Mouse (Mus musculus) limb, embryonic 10.5 days (tissue): ENCODE data around the gene Enpp3. TPM values are rescaled to one million over a fixed set of nuclear protein-coding genes. Genes with fewer than 3 reads are reported as not detected.

Experiments
- DNase-seq: peaks from one replicate; pipeline ENCODE4 v3.0.0-alpha.2; 2017; ENCODE audit warnings: low spot score
- H3K27ac ChIP-seq: fragments of 300-500 bp; sonication (generic); 2 replicates; pipeline ENCODE4 v1.5.1; 2016; ENCODE audit warnings: mild to moderate bottlenecking
- H3K27me3 ChIP-seq: fragments of 300-500 bp; sonication (generic); 2 replicates; pipeline ENCODE4 v1.6.1; 2016; ENCODE audit warnings: low read depth, mild to moderate bottlenecking; ENCODE audit not compliant: poor library complexity, severe bottlenecking
- H3K36me3 ChIP-seq: fragments of 300-500 bp; sonication (generic); 2 replicates; pipeline ENCODE4 v1.6.1; 2016; ENCODE audit warnings: mild to moderate bottlenecking, moderate library complexity
- H3K4me1 ChIP-seq: fragments of 300-500 bp; sonication (generic); 2 replicates; pipeline ENCODE4 v1.6.1; 2016
- H3K4me3 ChIP-seq: fragments of 300-500 bp; sonication (generic); 2 replicates; pipeline ENCODE4 v1.5.1; 2016; ENCODE audit warnings: mild to moderate bottlenecking, moderate library complexity
- H3K9me3 ChIP-seq: fragments of 300-500 bp; sonication (generic); replicated peaks from 2 replicates; pipeline ENCODE4 v1.6.1; 2016; ENCODE audit warnings: mild to moderate bottlenecking
- WGBS: fragments of 180-500 bp; shearing (Covaris S2); methylation state at CpG from one replicate; pipeline ENCODE4 v1.1.7; 2016; 5-methylcytosine and 5-hydroxymethylcytosine counted together
- polyA plus RNA-seq: library from polyadenylated mRNA; unstranded; fragments of >200 nt; fragmentation: Nextera tagmentation; extraction: Ambion mirVana; gene quantifications from 2 replicates; pipeline ENCODE4 v1.2.1, GENCODE M21; 2016

Enpp3 gene
- polyA plus RNA-seq, 1 experiment from 2014 or later = 7.8 TPM

- H3K27ac ChIP-seq = no peak overlapping the region
- DNase-seq = no peak
- no peaks in the 10 kb centered on the region for H3K9me3 ChIP-seq
- H3K36me3 ChIP-seq = no peaks in the 10 kb centered on the region
- no peaks in the 10 kb centered on the region for H3K27me3 ChIP-seq
- no peak overlapping the region for H3K4me3 ChIP-seq
- no peaks in the 10 kb centered on the region for H3K4me1 ChIP-seq
- 76% methylated on average over 13 of the region's 13 CpGs for WGBS
Observed at GRCm38 (mm10) chr10:24742950-24743487, 99.6 kb downstream of the Enpp3 start.

GRCm38 (mm10) chr10:24741229-24742198 is 101.1 kb downstream of the Enpp3 start:
- no peaks in the 10 kb centered on the region for H3K4me1 ChIP-seq
- H3K9me3 ChIP-seq = no peaks in the 10 kb centered on the region
- no peak overlapping the region for H3K4me3 ChIP-seq
- no peaks in the 10 kb centered on the region for H3K36me3 ChIP-seq
- WGBS = 69% methylated on average over 7 of the region's 7 CpGs
- no peak for DNase-seq
- H3K27ac ChIP-seq = no peak overlapping the region
- H3K27me3 ChIP-seq = no peaks in the 10 kb centered on the region

- Histone ChIP-seq H3K4me3 (no peak overlapping the region), H3K4me1 (no peaks in the 10 kb centered on the region), H3K27ac (no peak overlapping the region), H3K9me3 (no peaks in the 10 kb centered on the region), H3K27me3 (no peaks in the 10 kb centered on the region), H3K36me3 (no peaks in the 10 kb centered on the region)
- DNase-seq = no peak
- 95% methylated on average over 2 of the region's 2 CpGs for WGBS
Observed at GRCm38 (mm10) chr10:24739171-24739570, 103.5 kb downstream of the Enpp3 start.

- no peak overlapping the region for H3K27ac ChIP-seq
- DNase-seq = no peak
- no peaks in the 10 kb centered on the region for H3K9me3 ChIP-seq
- no peaks in the 10 kb centered on the region for H3K36me3 ChIP-seq
- no peak overlapping the region for H3K4me3 ChIP-seq
- no peaks in the 10 kb centered on the region for H3K4me1 ChIP-seq
- H3K27me3 ChIP-seq = no peaks in the 10 kb centered on the region
- WGBS = 75% methylated on average over 2 of the region's 2 CpGs
Observed at GRCm38 (mm10) chr10:24738456-24738855, 104.2 kb downstream of the Enpp3 start.

- no peaks in the 10 kb centered on the region for H3K4me1 ChIP-seq
- no peaks in the 10 kb centered on the region for H3K27me3 ChIP-seq
- 93% methylated on average over 5 of the region's 5 CpGs for WGBS
- no peak for DNase-seq
- H3K27ac ChIP-seq = no peak overlapping the region
- H3K4me3 ChIP-seq = no peak overlapping the region
- H3K36me3 ChIP-seq = no peaks in the 10 kb centered on the region
- no peaks in the 10 kb centered on the region for H3K9me3 ChIP-seq
Observed at GRCm38 (mm10) chr10:24735027-24735777, 107.4 kb downstream of the Enpp3 start.

- DNase-seq = no peak
- no peak overlapping the region for H3K4me3 ChIP-seq
- no peaks in the 10 kb centered on the region for H3K9me3 ChIP-seq
- H3K4me1 ChIP-seq = no peaks in the 10 kb centered on the region
- no peaks in the 10 kb centered on the region for H3K27me3 ChIP-seq
- WGBS = 89% methylated on average over 4 of the region's 4 CpGs
- H3K27ac ChIP-seq = no peak overlapping the region
- H3K36me3 ChIP-seq = no peaks in the 10 kb centered on the region
Observed at GRCm38 (mm10) chr10:24727478-24727877, 115.1 kb downstream of the Enpp3 start.

GRCm38 (mm10) chr10:24725197-24725596 is 117.4 kb downstream of the Enpp3 start:
- 92% methylated on average over 2 of the region's 2 CpGs for WGBS
- DNase-seq = no peak
- Histone ChIP-seq H3K4me3 (no peak overlapping the region), H3K27ac (no peak overlapping the region), H3K36me3 (no peaks in the 10 kb centered on the region), H3K27me3 (no peaks in the 10 kb centered on the region), H3K4me1 (no peaks in the 10 kb centered on the region), H3K9me3 (no peaks in the 10 kb centered on the region)

Other genes starting within 250 kb of the Enpp3 start
- 4.0 and 4.3 TPM in 2 replicates for gene Ccn2, start 247.4 kb downstream of the Enpp3 start, polyA plus RNA-seq
- gene Enpp1, start 130.7 kb downstream of the Enpp3 start, polyA plus RNA-seq = 0.60 and 1.1 TPM in 2 replicates
- 29.7 and 34.7 TPM in 2 replicates for gene Med23, start 27.2 kb upstream of the Enpp3 start, polyA plus RNA-seq
- gene Arg1, start 84.7 kb upstream of the Enpp3 start, polyA plus RNA-seq = 11.8 and 12.3 TPM in 2 replicates